Mouse (Mus musculus): Measurements from ENCODE around the gene Cfd. TPM values are rescaled to one million over a fixed set of nuclear protein-coding genes. Genes with fewer than 3 reads are reported as not detected.

Cfd gene
- total RNA-seq, 2 experiments from 2014 or later, result not detected

DNA sequence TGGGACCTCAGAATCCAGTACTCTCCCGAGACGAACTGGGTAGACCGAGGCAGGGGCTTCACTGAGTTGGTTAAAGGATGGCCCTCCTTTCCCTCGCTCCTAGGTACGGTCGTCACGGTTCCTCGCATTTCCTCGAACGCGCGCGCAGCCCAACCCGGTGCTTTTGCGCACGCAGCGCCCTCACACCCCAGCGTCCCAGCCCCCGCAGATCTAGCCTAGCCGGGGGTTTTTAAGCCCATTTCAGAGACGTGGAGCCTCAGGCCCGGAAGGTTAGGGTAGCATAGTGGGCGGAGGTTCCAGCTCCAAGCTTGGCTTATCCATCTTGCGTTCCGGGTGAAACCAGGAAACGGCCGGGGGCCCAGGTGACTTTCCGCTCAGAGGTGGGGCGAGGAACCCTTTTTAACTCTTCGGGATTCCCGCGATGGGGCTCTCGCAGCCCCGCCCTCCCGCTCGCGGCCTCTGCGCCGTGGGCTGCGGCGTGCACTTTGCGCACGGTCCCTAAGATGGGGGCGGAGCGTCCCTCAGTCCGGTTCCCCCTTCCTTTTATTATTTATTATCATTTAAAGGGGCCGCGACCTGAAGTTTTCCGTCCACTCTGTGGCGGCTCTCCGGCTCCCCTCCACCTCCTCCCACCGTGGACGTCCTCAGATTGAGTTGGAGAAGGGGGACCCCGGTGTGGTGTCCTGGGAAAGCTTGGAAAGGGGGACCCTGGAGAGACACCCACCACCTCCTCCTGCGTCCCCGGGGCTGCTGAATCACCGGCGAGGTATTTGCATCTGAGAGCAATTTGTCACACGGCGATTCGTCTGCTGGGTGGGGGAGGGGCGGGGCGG lies 36.1 kb downstream of the Cfd start, which contains the start of gene Arid3a:
Arid3a (plus strand) TSS at position 553 of the 833 bp plus-strand sequence.
- peak; percentile 77 to 93 for DNase-seq (ENCODE audit: extremely low spot score in 1 of 2, low spot score in 2 of 2)
- intact Hi-C loops (cut with DNase I), result no loop called here

GRCm38 (mm10) chr10:79927324-79928029 lies 36.8 kb downstream of the Cfd start:
- DNase-seq (ENCODE audit: extremely low spot score in 1 of 2, low spot score in 2 of 2), result peak in 1 of 2 experiments; percentile 80
- intact Hi-C loops (cut with DNase I), result no loop called here

- intact Hi-C loops (cut with DNase I), result no loop called here
- DNase-seq (ENCODE audit: extremely low spot score in 1 of 2, low spot score in 2 of 2), result peak in 1 of 2 experiments; percentile 61
Observed at GRCm38 (mm10) chr10:79928030-79928694, 37.5 kb downstream of the Cfd start.

DNA sequence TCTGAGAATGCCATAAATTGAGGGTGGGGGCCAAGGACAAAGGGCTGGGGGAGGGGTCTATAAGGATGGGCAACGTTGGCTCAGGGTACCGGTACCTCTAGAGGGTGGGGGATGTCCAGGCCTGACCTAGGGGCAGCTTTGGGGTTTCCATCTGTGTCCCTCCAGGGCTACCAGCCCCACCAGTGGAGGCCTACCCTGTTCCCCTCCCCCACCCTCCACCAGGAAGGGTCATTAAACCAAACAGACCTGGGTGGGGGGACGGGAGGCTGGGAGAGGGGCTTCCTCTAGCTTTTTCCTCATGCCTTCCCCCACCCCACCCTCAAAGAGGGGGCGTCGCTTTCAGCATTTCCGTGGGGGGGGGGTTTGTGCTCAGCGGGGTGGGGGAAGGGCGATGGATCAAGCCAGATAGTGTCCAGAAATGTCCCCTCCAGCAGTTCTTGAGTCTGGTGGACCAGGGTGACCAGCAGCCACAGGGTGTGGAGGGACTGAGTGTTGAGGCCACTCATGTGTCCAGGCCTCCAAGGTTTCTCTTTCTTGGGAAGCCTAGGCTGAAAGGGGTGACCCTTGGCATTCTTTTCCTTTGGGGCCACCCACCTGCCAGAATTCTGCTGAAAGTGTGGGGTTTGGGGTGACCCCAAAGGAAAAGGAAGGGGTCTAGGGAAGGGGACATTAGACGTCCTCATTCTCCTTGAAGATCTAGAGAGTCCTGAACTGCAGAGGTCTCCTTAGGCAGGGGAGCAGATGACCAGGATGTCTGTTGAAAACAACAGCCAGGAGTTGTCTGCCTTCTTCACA lies 38.5 kb downstream of the Cfd start:
- intact Hi-C loops (cut with DNase I), result no loop called here
- DNase-seq (ENCODE audit: extremely low spot score in 1 of 2, low spot score in 2 of 2), result peak in 1 of 2 experiments; percentile 50

DNA sequence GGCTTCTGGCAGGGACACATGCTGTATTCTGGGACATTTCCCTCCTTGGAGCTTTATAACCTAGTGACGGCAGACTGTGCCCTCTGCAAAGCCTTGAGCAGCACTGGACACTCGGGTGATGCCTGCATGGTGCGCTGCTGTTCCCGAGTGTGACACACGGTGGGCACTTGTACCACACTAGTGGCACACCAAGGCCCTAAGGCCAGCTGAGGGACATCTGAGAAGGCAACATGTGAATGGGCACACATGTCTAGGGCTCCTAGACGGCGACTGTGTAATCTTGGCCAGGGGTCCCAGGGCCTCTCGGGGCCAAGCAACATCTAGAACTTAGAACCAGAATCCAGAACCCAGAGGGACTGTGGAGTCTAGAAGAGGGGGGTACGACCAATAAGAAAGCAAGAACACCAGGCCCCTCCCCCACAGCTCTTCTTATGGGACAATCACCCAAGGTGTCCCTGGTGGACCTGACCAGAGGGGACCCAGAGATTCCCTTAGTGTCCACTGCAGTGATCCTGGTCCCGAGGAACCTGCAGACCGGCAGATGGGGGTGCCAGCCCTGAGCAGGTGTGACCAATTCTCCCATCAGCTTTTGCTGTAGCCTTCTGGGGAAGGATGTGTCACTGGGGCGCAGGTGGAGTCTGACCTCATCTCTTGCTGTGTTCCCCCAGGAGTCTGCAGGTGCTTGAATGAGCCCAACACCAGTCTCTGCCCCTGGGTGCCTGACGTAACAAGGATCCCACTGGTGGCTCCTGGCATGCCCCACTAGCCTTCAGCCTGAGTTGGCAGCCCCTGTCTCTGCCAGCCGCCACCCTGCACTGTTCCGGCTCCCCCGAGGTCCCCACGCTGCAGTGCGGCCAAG lies 39.5 kb downstream of the Cfd start:
- DNase-seq (ENCODE audit: extremely low spot score in 1 of 2, low spot score in 2 of 2), result no peak
- intact Hi-C loops (cut with DNase I), result no loop called here

DNA sequence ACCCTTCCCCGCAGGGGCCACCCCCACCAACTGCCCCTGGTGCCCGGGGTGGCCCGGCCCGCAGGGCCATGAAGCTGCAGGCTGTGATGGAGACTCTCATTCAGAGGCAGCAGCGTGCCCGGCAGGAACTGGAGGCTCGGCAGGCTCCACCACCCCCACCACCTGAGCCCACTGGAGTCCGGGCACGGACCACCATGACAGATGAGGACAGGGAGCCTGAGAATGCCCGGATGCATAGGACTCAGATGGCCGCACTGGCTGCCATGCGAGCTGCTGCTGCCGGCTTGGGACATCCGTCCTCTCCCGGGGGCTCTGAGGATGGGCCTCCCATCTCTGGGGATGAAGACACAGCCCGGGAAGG lies 40.2 kb downstream of the Cfd start:
- intact Hi-C loops (cut with DNase I), result no loop called here
- DNase-seq (ENCODE audit: extremely low spot score in 1 of 2, low spot score in 2 of 2), result no peak

DNA sequence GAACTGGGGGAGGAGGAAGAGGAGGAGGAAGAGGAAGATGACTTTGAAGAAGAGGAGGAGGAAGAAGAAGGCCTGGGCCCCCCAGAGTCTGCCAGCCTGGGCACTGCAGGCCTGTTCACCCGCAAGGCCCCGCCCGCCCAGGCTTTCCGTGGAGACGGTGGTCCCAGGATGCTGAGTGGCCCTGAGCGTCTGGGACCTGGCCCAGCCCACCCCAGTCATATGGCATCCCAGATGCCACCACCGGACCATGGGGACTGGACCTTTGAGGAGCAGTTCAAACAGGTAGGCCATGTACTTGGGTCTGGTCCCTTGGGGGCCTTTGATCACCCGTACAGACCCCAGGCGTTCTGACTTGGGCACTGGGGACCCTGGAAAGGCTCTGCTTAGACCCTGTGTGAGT lies 41.1 kb downstream of the Cfd start:
- no peak for DNase-seq (ENCODE audit: extremely low spot score in 1 of 2, low spot score in 2 of 2)
- intact Hi-C loops (cut with DNase I), result no loop called here

DNA sequence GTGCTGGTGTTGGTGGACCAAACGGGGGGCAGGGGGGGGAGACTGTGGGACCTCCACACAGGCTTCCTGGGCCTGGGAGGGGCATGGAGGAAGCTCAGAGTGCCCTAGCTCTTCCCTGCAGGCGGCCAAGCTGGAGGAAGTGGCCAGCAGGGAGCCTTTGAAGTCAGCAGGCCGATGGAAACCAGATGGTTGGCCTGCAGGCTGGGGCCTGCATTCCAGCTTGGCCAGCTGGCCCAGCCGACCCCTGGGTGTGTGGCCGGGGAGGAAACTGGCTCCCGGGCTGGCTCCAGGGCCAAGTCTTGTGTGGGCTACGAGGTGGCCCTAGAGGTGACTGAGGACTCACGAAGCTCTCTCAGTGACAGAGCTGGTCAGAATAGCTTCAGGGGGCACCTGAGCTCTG lies 42.1 kb downstream of the Cfd start:
- intact Hi-C loops (cut with DNase I), result no loop called here
- DNase-seq (ENCODE audit: extremely low spot score in 1 of 2, low spot score in 2 of 2), result peak; percentile 58 to 93

- intact Hi-C loops (cut with DNase I), result no loop called here
- DNase-seq (ENCODE audit: extremely low spot score in 1 of 2, low spot score in 2 of 2), result peak in 1 of 2 experiments; percentile 64
Observed at GRCm38 (mm10) chr10:79933145-79933679, 42.6 kb downstream of the Cfd start.

GRCm38 (mm10) chr10:79933861-79934260 lies 43.2 kb downstream of the Cfd start:
- intact Hi-C loops (cut with DNase I), result loop anchor here (2.0 kb wide), 1 partner anchor 17 kb away; no protein-coding TSS in a partner anchor
- DNase-seq (ENCODE audit: extremely low spot score in 1 of 2, low spot score in 2 of 2), result no peak

DNA sequence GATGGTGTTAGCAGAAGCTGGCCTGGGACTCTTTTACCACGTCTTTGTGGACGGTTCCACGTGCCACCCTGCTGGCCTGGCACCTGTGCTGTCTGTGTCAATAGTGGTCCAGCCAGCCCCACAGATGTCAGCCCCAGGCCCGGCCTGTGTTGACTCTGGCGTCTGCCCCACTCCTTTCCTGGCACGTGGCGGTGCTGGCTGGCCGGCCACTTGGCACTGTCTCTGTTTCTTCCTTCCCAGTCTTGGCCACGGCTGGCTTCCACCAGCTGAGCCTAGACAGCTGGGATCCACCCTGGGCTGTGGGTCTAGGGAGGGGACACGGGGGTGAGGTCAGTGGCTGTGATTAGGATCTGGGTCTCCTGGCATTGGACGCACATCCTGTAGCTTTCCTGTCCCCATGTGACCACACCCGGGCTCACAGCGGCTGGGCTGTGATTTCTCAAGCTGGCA lies 43.6 kb downstream of the Cfd start:
- DNase-seq (ENCODE audit: extremely low spot score in 1 of 2, low spot score in 2 of 2), result peak; percentile 76 to 94
- intact Hi-C loops (cut with DNase I), result loop anchor here (2.0 kb wide), 1 partner anchor 17 kb away; no protein-coding TSS in a partner anchor

DNA sequence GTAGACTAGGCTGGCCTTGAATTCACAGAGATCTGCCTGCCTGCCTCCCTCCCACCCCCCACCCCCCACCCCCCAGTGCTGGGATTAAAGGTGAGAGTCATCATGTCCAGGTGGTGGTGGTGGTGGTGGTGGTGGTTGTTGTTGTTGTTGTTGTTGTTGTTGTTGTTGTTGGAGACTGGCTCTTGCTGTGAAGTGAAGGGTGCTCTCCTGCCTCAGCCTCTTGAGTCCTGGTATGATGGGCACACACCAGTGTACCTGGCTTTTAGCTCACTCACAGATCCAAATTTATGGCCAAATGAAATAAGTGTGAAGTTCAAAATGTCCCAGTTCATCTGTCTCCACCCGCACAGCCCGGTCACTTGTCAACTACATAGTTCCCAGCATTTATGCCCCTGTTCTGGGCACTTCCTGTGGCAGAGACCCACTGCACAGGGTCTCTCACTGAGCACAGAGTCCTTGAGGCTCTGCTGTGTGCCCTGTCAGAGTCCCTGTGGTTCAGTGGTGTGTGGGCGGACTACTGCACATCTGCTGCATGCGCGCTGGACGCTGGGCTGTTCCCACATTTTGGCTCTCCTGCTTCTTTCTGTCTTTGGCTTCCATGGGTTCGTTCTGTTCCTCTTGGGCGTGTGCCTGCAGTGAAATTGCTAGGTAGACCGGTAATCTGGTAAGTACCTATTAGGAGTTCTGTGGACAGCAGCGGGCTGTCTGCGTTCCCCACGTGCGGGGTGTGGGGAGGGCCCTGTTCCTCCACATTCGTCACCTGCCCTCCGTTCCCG lies 44.3 kb downstream of the Cfd start:
- no peak for DNase-seq (ENCODE audit: extremely low spot score in 1 of 2, low spot score in 2 of 2)
- intact Hi-C loops (cut with DNase I), result loop anchor here (2.0 kb wide), 1 partner anchor 16 kb away; no protein-coding TSS in a partner anchor

GRCm38 (mm10) chr10:79936284-79936910 lies 45.7 kb downstream of the Cfd start:
- intact Hi-C loops (cut with DNase I), result no loop called here
- no peak for DNase-seq (ENCODE audit: extremely low spot score in 1 of 2, low spot score in 2 of 2)

GRCm38 (mm10) chr10:79936911-79937441 lies 46.3 kb downstream of the Cfd start:
- DNase-seq (ENCODE audit: extremely low spot score in 1 of 2, low spot score in 2 of 2), result peak in 1 of 2 experiments; percentile 78

DNA sequence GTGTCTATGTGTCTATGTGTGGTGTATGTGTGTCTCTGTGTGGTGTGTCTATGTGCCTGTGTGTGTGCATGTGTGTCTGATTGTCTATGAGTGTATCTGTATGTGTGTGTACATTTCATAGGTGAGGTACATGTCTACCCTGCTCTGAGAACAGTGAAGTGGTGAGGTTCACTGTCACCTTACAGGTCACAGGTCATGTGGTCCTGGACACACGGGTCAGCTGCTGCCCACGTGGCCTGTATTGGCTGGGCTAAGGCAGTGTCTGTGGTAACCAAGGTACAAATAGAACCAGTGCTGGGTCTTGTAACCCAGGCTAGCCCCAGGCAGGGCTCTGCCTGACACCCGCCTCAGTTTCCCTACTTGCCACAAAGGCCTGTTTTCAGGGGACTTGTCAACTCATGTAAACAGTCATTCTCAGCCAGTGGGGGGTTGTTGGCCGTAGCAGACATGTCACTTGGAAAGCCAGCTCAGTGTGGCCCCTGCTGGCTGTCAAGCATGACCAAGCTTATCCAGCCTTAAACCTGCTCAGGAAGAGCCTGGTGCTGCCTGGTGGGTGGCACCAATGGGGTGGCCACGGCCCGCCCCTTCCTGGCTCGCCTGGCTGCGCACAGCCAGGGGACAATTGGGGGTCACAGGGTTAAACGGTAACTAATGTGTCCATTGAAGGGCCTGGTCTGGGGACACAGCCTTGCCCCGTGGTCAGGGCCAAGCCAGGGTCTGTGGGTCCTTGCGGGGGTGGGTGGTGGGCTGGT lies 47.3 kb downstream of the Cfd start:
- intact Hi-C loops (cut with DNase I), result no loop called here
- no peak for DNase-seq (ENCODE audit: extremely low spot score in 1 of 2, low spot score in 2 of 2)

More at GRCm38 (mm10) chr10:79936911-79937441, 46.3 kb downstream of the Cfd start:
- intact Hi-C loops (cut with DNase I), result no loop called here

Data from left cerebral cortex, postnatal 10 days (tissue).